Mouse (Mus musculus) gastrocnemius, postnatal 14 days (tissue): ENCODE results near the gene Faf1. TPM values are rescaled to one million over a fixed set of nuclear protein-coding genes. Genes with fewer than 3 reads are reported as not detected.

ENCODE experiments used
- DNase-seq: peaks from one replicate; pipeline ENCODE4 v3.0.0; 2021; ENCODE audit warnings: mixed read lengths
- intact Hi-C: fragments of 180-260 bp; cut with DNase I; formaldehyde crosslinking; loops from one replicate; pipeline ENCODE4 v1.15.1; 2025; ENCODE audit warnings: low total_unique reads
- total RNA-seq, 2 experiments: library from RNA; stranded (reverse); gene quantifications; 2 replicates each; pipeline ENCODE4 v1.2.3; 2021

Faf1 gene
- total RNA-seq, 2 experiments from 2014 or later: 23.1 to 23.6 TPM

- DNase-seq: no peak
- intact Hi-C loops: no loop called here
Measured at GRCm38 (mm10) chr4:109984496-109985423, 308.4 kb downstream of the Faf1 start.

- DNase-seq: no peak
- intact Hi-C loops: no loop called here
Measured at GRCm38 (mm10) chr4:109985424-109986172, 309.2 kb downstream of the Faf1 start.

DNA sequence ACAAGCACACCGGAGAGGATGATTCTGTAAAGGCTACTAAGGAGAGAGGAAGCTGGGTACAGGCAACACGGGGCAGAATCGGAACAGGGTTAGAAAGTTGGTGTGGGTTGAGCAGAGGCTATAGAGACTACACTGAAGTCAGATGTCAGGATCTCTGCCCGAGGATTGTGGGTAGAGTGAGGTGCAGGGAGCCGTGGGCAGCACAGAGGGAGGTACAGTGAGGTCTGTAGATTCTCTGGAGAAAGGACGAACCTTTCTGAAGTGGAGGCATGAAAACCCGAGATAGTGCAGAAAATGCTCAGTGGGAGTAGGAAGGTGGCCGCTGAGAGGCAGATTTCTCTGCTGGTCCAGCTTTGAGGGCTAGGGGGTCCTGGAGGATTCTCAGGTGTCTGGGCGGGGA lies 309.9 kb downstream of the Faf1 start:
- intact Hi-C loops: no loop called here
- DNase-seq: no peak

GRCm38 (mm10) chr4:109986748-109987355 lies 310.5 kb downstream of the Faf1 start:
- DNase-seq: no peak
- intact Hi-C loops: no loop called here

- intact Hi-C loops: no loop called here
- DNase-seq: no peak
Measured at GRCm38 (mm10) chr4:109987560-109988362, 311.4 kb downstream of the Faf1 start.

GRCm38 (mm10) chr4:109988411-109988810 lies 312.0 kb downstream of the Faf1 start:
- intact Hi-C loops: no loop called here
- DNase-seq: no peak

GRCm38 (mm10) chr4:109989213-109989612 lies 312.8 kb downstream of the Faf1 start:
- DNase-seq: no peak
- intact Hi-C loops: no loop called here

DNA sequence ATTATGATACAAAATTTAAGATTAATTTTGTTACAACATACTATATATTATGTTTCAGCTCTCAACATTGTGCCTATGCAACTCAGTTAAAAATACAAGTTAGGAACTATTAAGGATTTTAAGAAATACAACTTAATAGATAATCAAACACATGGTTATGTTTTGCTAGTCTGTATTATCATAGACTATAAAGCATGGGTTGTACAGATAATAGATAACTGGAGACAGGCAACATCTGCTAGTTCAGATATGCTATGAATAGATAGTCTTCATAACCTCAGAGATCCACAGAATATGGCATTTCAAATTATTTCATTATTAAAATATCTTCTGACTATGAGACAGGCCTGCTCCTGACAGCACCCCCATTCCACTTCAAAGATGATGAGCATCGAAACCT lies 329.7 kb downstream of the Faf1 start:
- DNase-seq: no peak
- intact Hi-C loops: no loop called here

Other genes starting within 250 kb of the Faf1 start
- gene Rnf11, start 191.9 kb upstream of the Faf1 start, total RNA-seq: 10 to 100 TPM; 84.3 to 86.8 TPM
- gene 4930522H14Rik, start 145.3 kb upstream of the Faf1 start, total RNA-seq: not detected
- gene Cdkn2c, start 9.4 kb upstream of the Faf1 start, total RNA-seq: 10 to 100 TPM; 12.2 to 12.4 TPM